Mouse (Mus musculus): ENCODE data around the gene Lrrc36. TPM values are rescaled to one million over a fixed set of nuclear protein-coding genes. Genes with fewer than 3 reads are reported as not detected.

Gene Lrrc36
- polyA plus RNA-seq, 1 experiment from 2014 or later: 0.38 TPM

- Histone ChIP-seq H3K27me3 (ENCODE audit: control insufficient read depth, insufficient read depth, low read length) (no peaks in the 10 kb centered on the region), H3K9me3 (ENCODE audit: control insufficient read depth, low read length) (no peaks in the 10 kb centered on the region), H3K4me2 (ENCODE audit: low read length) (no peak overlapping the region), H3K36me3 (ENCODE audit: control insufficient read depth, insufficient read depth, low read length) (no peaks in the 10 kb centered on the region), H3K27ac (replicated peaks in 1 of 2; ENCODE audit: control insufficient read depth in 1 of 2, insufficient read depth in 1 of 2, low read depth in 2 of 2, low read length in 2 of 2) (no peak overlapping the region; a peak in 1 of 4 replicates), H3K9ac (ENCODE audit: low read length) (no peak overlapping the region), H3K4me1 (ENCODE audit: control insufficient read depth in 2 of 2, insufficient read depth in 2 of 2, low read length in 2 of 2) (peaks cover 6 to 25% of the 10 kb centered on the region in 2 experiments), H3K4me3 (ENCODE audit: control insufficient read depth in 1 of 2, insufficient read depth in 1 of 2, low read depth in 1 of 2, low read length in 2 of 2) (no peak overlapping the region)
- ATAC-seq (ENCODE audit: insufficient number of reproducible peaks, insufficient read depth, low FRiP score, low read depth): no peak
- WGBS: 71% methylated on average over 3 of the region's 3 CpGs
Observed at GRCm38 (mm10) chr8:105494566-105494965, 81.2 kb downstream of the Lrrc36 start.

GRCm38 (mm10) chr8:105495350-105496302, 82.3 kb downstream of the Lrrc36 start:
- ATAC-seq (ENCODE audit: insufficient number of reproducible peaks, insufficient read depth, low FRiP score, low read depth): no peak

GRCm38 (mm10) chr8:105496439-105497180, 83.2 kb downstream of the Lrrc36 start, which contains the start of gene Zdhhc1:
TSS of gene Zdhhc1 (minus strand) at chr8:105496902.
- H3K9me3 ChIP-seq (ENCODE audit: control insufficient read depth, low read length): no peaks in the 10 kb centered on the region
- peaks cover 4 to 13% of the 10 kb centered on the region in 2 experiments for H3K4me1 ChIP-seq (ENCODE audit: control insufficient read depth in 2 of 2, insufficient read depth in 2 of 2, low read length in 2 of 2)
- peak; percentile 79 for ATAC-seq (ENCODE audit: insufficient number of reproducible peaks, insufficient read depth, low FRiP score, low read depth)
- H3K4me2 ChIP-seq (ENCODE audit: low read length): peak within 1 kb of the TSS; percentile 88
- peak within 1 kb of the TSS; percentile 89 to 91 for H3K4me3 ChIP-seq (ENCODE audit: control insufficient read depth in 1 of 2, insufficient read depth in 1 of 2, low read depth in 1 of 2, low read length in 2 of 2)
- H3K36me3 ChIP-seq (ENCODE audit: control insufficient read depth, insufficient read depth, low read length): no peaks in the 10 kb centered on the region
- no peaks in the 10 kb centered on the region for H3K27me3 ChIP-seq (ENCODE audit: control insufficient read depth, insufficient read depth, low read length)
- peak within 1 kb of the TSS; percentile 36 to 56 for H3K27ac ChIP-seq (replicated peaks in 1 of 2; ENCODE audit: control insufficient read depth in 1 of 2, insufficient read depth in 1 of 2, low read depth in 2 of 2, low read length in 2 of 2)
- WGBS: under 1% methylated on average over 68 of the region's 68 CpGs
- H3K9ac ChIP-seq (ENCODE audit: low read length): peak within 1 kb of the TSS; percentile 91

More at GRCm38 (mm10) chr8:105495350-105496302, 82.3 kb downstream of the Lrrc36 start:
- 45% methylated on average over 17 of the region's 17 CpGs for WGBS
- H3K4me2 ChIP-seq (ENCODE audit: low read length): peak overlapping the region; percentile 88
- peak overlapping the region; percentile 89 to 91 for H3K4me3 ChIP-seq (ENCODE audit: control insufficient read depth in 1 of 2, insufficient read depth in 1 of 2, low read depth in 1 of 2, low read length in 2 of 2)
- H3K27me3 ChIP-seq (ENCODE audit: control insufficient read depth, insufficient read depth, low read length): no peaks in the 10 kb centered on the region
- no peaks in the 10 kb centered on the region for H3K36me3 ChIP-seq (ENCODE audit: control insufficient read depth, insufficient read depth, low read length)
- H3K9ac ChIP-seq (ENCODE audit: low read length): peak overlapping the region; percentile 91
- no peaks in the 10 kb centered on the region for H3K9me3 ChIP-seq (ENCODE audit: control insufficient read depth, low read length)
- peak overlapping the region in 1 of 2 experiments; percentile 14; a peak in 2 of 4 replicates for H3K27ac ChIP-seq (replicated peaks in 1 of 2; ENCODE audit: control insufficient read depth in 1 of 2, insufficient read depth in 1 of 2, low read depth in 2 of 2, low read length in 2 of 2)
- peaks cover 6 to 17% of the 10 kb centered on the region in 2 experiments for H3K4me1 ChIP-seq (ENCODE audit: control insufficient read depth in 2 of 2, insufficient read depth in 2 of 2, low read length in 2 of 2)

GRCm38 (mm10) chr8:105499787-105500186, 86.4 kb downstream of the Lrrc36 start:
- Histone ChIP-seq H3K4me3 (ENCODE audit: control insufficient read depth in 1 of 2, insufficient read depth in 1 of 2, low read depth in 1 of 2, low read length in 2 of 2) (peak overlapping the region in 1 of 2 experiments; percentile 14; a peak in 2 of 4 replicates), H3K27ac (replicated peaks in 1 of 2; ENCODE audit: control insufficient read depth in 1 of 2, insufficient read depth in 1 of 2, low read depth in 2 of 2, low read length in 2 of 2) (no peak overlapping the region), H3K36me3 (ENCODE audit: control insufficient read depth, insufficient read depth, low read length) (no peaks in the 10 kb centered on the region), H3K4me2 (ENCODE audit: low read length) (peak overlapping the region; percentile 29; the same call in 1 of the 2 replicates), H3K9me3 (ENCODE audit: control insufficient read depth, low read length) (no peaks in the 10 kb centered on the region), H3K27me3 (ENCODE audit: control insufficient read depth, insufficient read depth, low read length) (no peaks in the 10 kb centered on the region), H3K4me1 (ENCODE audit: control insufficient read depth in 2 of 2, insufficient read depth in 2 of 2, low read length in 2 of 2) (peaks cover 4 to 13% of the 10 kb centered on the region in 2 experiments), H3K9ac (ENCODE audit: low read length) (peak overlapping the region; percentile 8; the same call in 1 of the 2 replicates)
- ATAC-seq (ENCODE audit: insufficient number of reproducible peaks, insufficient read depth, low FRiP score, low read depth): no peak
- WGBS: 56% methylated on average over 12 of the region's 12 CpGs

GRCm38 (mm10) chr8:105504617-105505016, 91.2 kb downstream of the Lrrc36 start:
- Histone ChIP-seq H3K36me3 (ENCODE audit: control insufficient read depth, insufficient read depth, low read length) (no peaks in the 10 kb centered on the region), H3K9me3 (ENCODE audit: control insufficient read depth, low read length) (no peaks in the 10 kb centered on the region), H3K4me2 (ENCODE audit: low read length) (no peak overlapping the region), H3K9ac (ENCODE audit: low read length) (no peak overlapping the region), H3K4me3 (ENCODE audit: control insufficient read depth in 1 of 2, insufficient read depth in 1 of 2, low read depth in 1 of 2, low read length in 2 of 2) (no peak overlapping the region), H3K27me3 (ENCODE audit: control insufficient read depth, insufficient read depth, low read length) (no peaks in the 10 kb centered on the region), H3K4me1 (ENCODE audit: control insufficient read depth in 2 of 2, insufficient read depth in 2 of 2, low read length in 2 of 2) (peaks cover 0 to 3% of the 10 kb centered on the region in 2 experiments; a peak in 2 of 4 replicates), H3K27ac (replicated peaks in 1 of 2; ENCODE audit: control insufficient read depth in 1 of 2, insufficient read depth in 1 of 2, low read depth in 2 of 2, low read length in 2 of 2) (peak overlapping the region; percentile 62 to 76)
- 86% methylated on average over 3 of the region's 3 CpGs for WGBS
- 0 out of 2 replicates have a peak, but pooled peaks have one; percentile 13 for ATAC-seq (ENCODE audit: insufficient number of reproducible peaks, insufficient read depth, low FRiP score, low read depth)

GRCm38 (mm10) chr8:105506977-105507376, 93.6 kb downstream of the Lrrc36 start:
- H3K9ac ChIP-seq (ENCODE audit: low read length): peak overlapping the region; percentile 8; the same call in 1 of the 2 replicates
- no peak overlapping the region for H3K4me3 ChIP-seq (ENCODE audit: control insufficient read depth in 1 of 2, insufficient read depth in 1 of 2, low read depth in 1 of 2, low read length in 2 of 2)
- H3K36me3 ChIP-seq (ENCODE audit: control insufficient read depth, insufficient read depth, low read length): no peaks in the 10 kb centered on the region
- 65% methylated on average over 6 of the region's 6 CpGs for WGBS
- H3K27ac ChIP-seq (replicated peaks in 1 of 2; ENCODE audit: control insufficient read depth in 1 of 2, insufficient read depth in 1 of 2, low read depth in 2 of 2, low read length in 2 of 2): no peak overlapping the region
- no peak overlapping the region for H3K4me2 ChIP-seq (ENCODE audit: low read length)
- no peaks in the 10 kb centered on the region for H3K27me3 ChIP-seq (ENCODE audit: control insufficient read depth, insufficient read depth, low read length)
- H3K9me3 ChIP-seq (ENCODE audit: control insufficient read depth, low read length): no peaks in the 10 kb centered on the region
- no peak for ATAC-seq (ENCODE audit: insufficient number of reproducible peaks, insufficient read depth, low FRiP score, low read depth)
- H3K4me1 ChIP-seq (ENCODE audit: control insufficient read depth in 2 of 2, insufficient read depth in 2 of 2, low read length in 2 of 2): peaks cover 0 to 3% of the 10 kb centered on the region in 2 experiments; a peak in 2 of 4 replicates

- Histone ChIP-seq H3K36me3 (ENCODE audit: control insufficient read depth, insufficient read depth, low read length) (no peaks in the 10 kb centered on the region), H3K4me2 (ENCODE audit: low read length) (no peak overlapping the region), H3K9ac (ENCODE audit: low read length) (no peak overlapping the region), H3K4me3 (ENCODE audit: control insufficient read depth in 1 of 2, insufficient read depth in 1 of 2, low read depth in 1 of 2, low read length in 2 of 2) (no peak overlapping the region), H3K27me3 (ENCODE audit: control insufficient read depth, insufficient read depth, low read length) (no peaks in the 10 kb centered on the region), H3K4me1 (ENCODE audit: control insufficient read depth in 2 of 2, insufficient read depth in 2 of 2, low read length in 2 of 2) (peaks cover 0 to 3% of the 10 kb centered on the region in 2 experiments; a peak in 2 of 4 replicates), H3K9me3 (ENCODE audit: control insufficient read depth, low read length) (no peaks in the 10 kb centered on the region), H3K27ac (replicated peaks in 1 of 2; ENCODE audit: control insufficient read depth in 1 of 2, insufficient read depth in 1 of 2, low read depth in 2 of 2, low read length in 2 of 2) (no peak overlapping the region)
- no peak for ATAC-seq (ENCODE audit: insufficient number of reproducible peaks, insufficient read depth, low FRiP score, low read depth)
- 83% methylated on average over 1 of the region's 2 CpGs for WGBS
Observed at GRCm38 (mm10) chr8:105508758-105509157, 95.4 kb downstream of the Lrrc36 start.
